In genomic region chr13:32207172-32207908, GRCm38 (mm10) we compare ENCODE assay signal across 18 mouse cellular contexts.
"Had no signal": no experiment of that assay in that cellular context is flagged by ENCODE, and none has a peak within 500 bp of the region (broad histone marks: within the 10 kb centered on the region; RNA-seq: fewer than 3 reads in every experiment).

No protein-coding gene starts in this region.

- H3K27ac ChIP-seq: limb, embryonic 10.5 days; limb, embryonic 13.5 days; liver, embryonic 12.5 days; liver, embryonic 15.5 days; lung, embryonic 15.5 days; midbrain, embryonic 12.5 days; midbrain, embryonic 15.5 days; neural tube, embryonic 13.5 days; stomach, embryonic 15.5 days had no signal

- H3K9ac ChIP-seq: limb, embryonic 13.5 days; liver, embryonic 12.5 days; liver, embryonic 15.5 days; lung, embryonic 15.5 days; midbrain, embryonic 12.5 days; midbrain, embryonic 15.5 days; neural tube, embryonic 13.5 days; stomach, embryonic 15.5 days had no signal

- ATAC-seq: intestine, postnatal 0 days; liver, embryonic 12.5 days; midbrain, embryonic 15.5 days had no signal

- H3K4me3 ChIP-seq: limb, embryonic 10.5 days; limb, embryonic 13.5 days; liver, embryonic 12.5 days; liver, embryonic 15.5 days; lung, embryonic 15.5 days; megakaryocyte, embryonic 14.5 days; midbrain, embryonic 12.5 days; midbrain, embryonic 15.5 days; neural tube, embryonic 13.5 days; stomach, embryonic 15.5 days had no signal

- DNase-seq: kidney, adult 8-10 months; kidney, postnatal 14 days; liver; lung, adult 18-20 months; lung, postnatal 10 days; lung, postnatal 36 days; thymus, postnatal 25 days had no signal

- H3K27me3 ChIP-seq: liver, embryonic 12.5 days; liver, embryonic 15.5 days; megakaryocyte, embryonic 14.5 days; midbrain, embryonic 12.5 days; midbrain, embryonic 15.5 days; neural tube, embryonic 13.5 days; stomach, embryonic 15.5 days had no signal

- H3K4me1 ChIP-seq: limb, embryonic 13.5 days; liver, embryonic 12.5 days; liver, embryonic 15.5 days; lung, embryonic 15.5 days; megakaryocyte, embryonic 14.5 days; midbrain, embryonic 12.5 days; midbrain, embryonic 15.5 days; neural tube, embryonic 13.5 days; stomach, embryonic 15.5 days had no signal

- H3K36me3 ChIP-seq: limb, embryonic 10.5 days; limb, embryonic 13.5 days; liver, embryonic 12.5 days; liver, embryonic 15.5 days; lung, embryonic 15.5 days; midbrain, embryonic 12.5 days; midbrain, embryonic 15.5 days; neural tube, embryonic 13.5 days; stomach, embryonic 15.5 days had no signal

- H3K9me3 ChIP-seq: limb, embryonic 10.5 days; limb, embryonic 13.5 days; liver, embryonic 12.5 days; liver, embryonic 15.5 days; lung, embryonic 15.5 days; megakaryocyte, embryonic 14.5 days; midbrain, embryonic 12.5 days; midbrain, embryonic 15.5 days; neural tube, embryonic 13.5 days; stomach, embryonic 15.5 days had no signal

- H3K4me2 ChIP-seq: limb, embryonic 13.5 days; liver, embryonic 12.5 days; liver, embryonic 15.5 days; lung, embryonic 15.5 days; midbrain, embryonic 12.5 days; midbrain, embryonic 15.5 days; neural tube, embryonic 13.5 days; stomach, embryonic 15.5 days had no signal
